Mouse (Mus musculus): ENCODE data around the gene Adra1b. TPM values are rescaled to one million over a fixed set of nuclear protein-coding genes. Genes with fewer than 3 reads are reported as not detected.

Adra1b gene
- polyA plus RNA-seq (2016; fragmentation: Nextera tagmentation; extraction: Ambion mirVana): 0.35 and 0.81 TPM in 2 replicates

DNA sequence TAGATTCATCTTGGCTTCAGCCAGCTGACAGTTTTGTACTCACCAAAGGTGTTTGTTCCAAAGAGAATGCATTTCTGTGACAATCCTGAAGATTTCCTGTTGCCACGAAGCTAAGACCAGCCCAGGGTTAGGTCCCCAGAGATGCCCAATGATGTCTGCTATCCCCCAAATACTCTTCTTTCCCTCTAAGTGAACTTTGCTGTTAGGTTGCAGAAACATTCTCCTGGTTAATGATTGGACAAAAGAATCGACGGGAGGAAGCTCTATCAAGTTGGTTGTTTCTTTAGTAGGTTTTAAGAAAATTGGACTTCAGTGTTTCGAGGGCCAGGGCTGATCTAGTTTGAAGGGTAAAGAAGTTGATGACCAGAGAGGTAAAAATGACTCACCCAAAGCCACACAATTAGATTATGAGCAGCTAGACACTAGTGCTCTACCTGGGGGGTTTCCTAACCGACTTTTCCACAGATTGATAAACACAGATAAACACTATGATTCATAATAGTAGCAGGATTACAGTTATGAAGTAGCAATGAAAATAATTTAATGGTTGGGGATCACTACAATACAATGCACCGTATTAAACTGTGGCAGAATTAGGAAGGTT lies at the start of gene Adra1b:
Gene Adra1b, minus strand, starts transcription at position 160 of the 604 bp plus-strand sequence.
- Histone ChIP-seq H3K4me1 (replicated peaks) (no peaks in the 10 kb centered on the region), H3K27me3 (ENCODE audit: insufficient read depth, poor library complexity, severe bottlenecking) (no peaks in the 10 kb centered on the region), H3K27ac (no peak within 1 kb of the TSS), H3K9me3 (no peaks in the 10 kb centered on the region), H3K4me3 (no peak within 1 kb of the TSS), H3K36me3 (no peaks in the 10 kb centered on the region)
- DNase-seq (ENCODE audit: low spot score): no peak
- 86% methylated on average over 6 of the region's 6 CpGs for WGBS

DNA sequence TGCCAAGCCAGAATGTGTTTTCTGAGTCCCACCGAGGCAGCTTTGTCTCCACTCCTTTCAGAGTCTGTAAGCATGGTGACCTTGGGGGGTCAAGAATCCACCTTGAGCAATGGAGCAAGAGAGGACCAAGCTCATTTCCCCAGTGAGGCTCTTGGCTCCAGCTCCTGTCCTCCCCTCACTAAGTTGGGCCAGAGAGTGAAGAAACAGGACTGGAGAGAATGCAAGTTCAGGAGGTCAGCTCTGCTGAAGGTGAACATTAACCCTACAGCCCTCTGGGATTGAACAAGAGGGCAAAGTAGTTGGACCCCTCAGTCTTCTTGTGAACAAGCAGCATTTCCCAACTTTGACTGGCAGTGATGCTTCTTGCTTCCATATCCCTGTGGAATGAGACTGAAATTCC lies 49.3 kb upstream of the Adra1b start:
- H3K27ac ChIP-seq: no peak overlapping the region
- no peaks in the 10 kb centered on the region for H3K4me1 ChIP-seq (replicated peaks)
- H3K4me3 ChIP-seq: no peak overlapping the region
- 75% methylated on average over 1 of the region's 1 CpGs for WGBS
- no peaks in the 10 kb centered on the region for H3K36me3 ChIP-seq
- DNase-seq (ENCODE audit: low spot score): no peak
- H3K27me3 ChIP-seq (ENCODE audit: insufficient read depth, poor library complexity, severe bottlenecking): no peaks in the 10 kb centered on the region
- H3K9me3 ChIP-seq: no peaks in the 10 kb centered on the region

GRCm38 (mm10) chr11:43943781-43944180 lies 42.8 kb upstream of the Adra1b start:
- H3K36me3 ChIP-seq: no peaks in the 10 kb centered on the region
- no peak overlapping the region for H3K27ac ChIP-seq
- no peak overlapping the region for H3K4me3 ChIP-seq
- H3K9me3 ChIP-seq: no peaks in the 10 kb centered on the region
- DNase-seq (ENCODE audit: low spot score): no peak
- no peaks in the 10 kb centered on the region for H3K27me3 ChIP-seq (ENCODE audit: insufficient read depth, poor library complexity, severe bottlenecking)
- WGBS: 75% methylated on average over 2 of the region's 2 CpGs
- no peaks in the 10 kb centered on the region for H3K4me1 ChIP-seq (replicated peaks)

DNA sequence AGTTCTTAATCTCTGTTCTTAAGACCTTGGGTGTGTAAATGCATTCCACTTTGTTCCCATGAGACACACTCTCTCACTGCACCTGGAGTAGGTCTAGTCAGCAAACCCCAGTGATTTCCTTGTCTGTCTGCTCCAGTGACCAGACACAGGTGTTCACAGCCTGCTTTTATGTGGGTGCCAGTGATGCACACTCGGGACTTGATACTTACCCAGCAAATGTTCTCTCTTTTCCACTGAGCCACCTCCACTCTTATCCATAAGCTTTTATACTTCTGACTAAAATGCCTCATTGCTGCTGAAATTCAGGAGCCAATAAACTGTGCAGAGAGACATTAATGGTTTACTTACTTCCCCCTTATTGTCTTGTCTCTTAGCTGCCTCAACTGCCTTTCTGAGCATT lies 42.2 kb upstream of the Adra1b start:
- H3K27ac ChIP-seq: no peak overlapping the region
- 76% methylated on average over 1 of the region's 1 CpGs for WGBS
- no peak overlapping the region for H3K4me3 ChIP-seq
- no peaks in the 10 kb centered on the region for H3K9me3 ChIP-seq
- H3K4me1 ChIP-seq (replicated peaks): no peaks in the 10 kb centered on the region
- DNase-seq (ENCODE audit: low spot score): no peak
- no peaks in the 10 kb centered on the region for H3K36me3 ChIP-seq
- H3K27me3 ChIP-seq (ENCODE audit: insufficient read depth, poor library complexity, severe bottlenecking): no peaks in the 10 kb centered on the region

- Histone ChIP-seq H3K27me3 (ENCODE audit: insufficient read depth, poor library complexity, severe bottlenecking) (no peaks in the 10 kb centered on the region), H3K4me1 (replicated peaks) (no peaks in the 10 kb centered on the region), H3K4me3 (no peak overlapping the region), H3K9me3 (no peaks in the 10 kb centered on the region), H3K36me3 (no peaks in the 10 kb centered on the region), H3K27ac (no peak overlapping the region)
- no peak for DNase-seq (ENCODE audit: low spot score)
- 83% methylated on average over 6 of the region's 6 CpGs for WGBS
Observed at GRCm38 (mm10) chr11:43940501-43941202, 39.6 kb upstream of the Adra1b start.

GRCm38 (mm10) chr11:43936023-43936422 lies 35.0 kb upstream of the Adra1b start:
- H3K27ac ChIP-seq: no peak overlapping the region
- no peaks in the 10 kb centered on the region for H3K27me3 ChIP-seq (ENCODE audit: insufficient read depth, poor library complexity, severe bottlenecking)
- WGBS: 83% methylated on average over 2 of the region's 2 CpGs
- no peaks in the 10 kb centered on the region for H3K9me3 ChIP-seq
- no peak overlapping the region for H3K4me3 ChIP-seq
- H3K4me1 ChIP-seq (replicated peaks): no peaks in the 10 kb centered on the region
- DNase-seq (ENCODE audit: low spot score): no peak
- no peaks in the 10 kb centered on the region for H3K36me3 ChIP-seq

GRCm38 (mm10) chr11:43933480-43933879 lies 32.5 kb upstream of the Adra1b start:
- H3K27ac ChIP-seq: no peak overlapping the region
- no peak overlapping the region for H3K4me3 ChIP-seq
- H3K4me1 ChIP-seq (replicated peaks): no peaks in the 10 kb centered on the region
- no peaks in the 10 kb centered on the region for H3K36me3 ChIP-seq
- no peaks in the 10 kb centered on the region for H3K27me3 ChIP-seq (ENCODE audit: insufficient read depth, poor library complexity, severe bottlenecking)
- 86% methylated on average over 6 of the region's 6 CpGs for WGBS
- H3K9me3 ChIP-seq: no peaks in the 10 kb centered on the region
- no peak for DNase-seq (ENCODE audit: low spot score)

DNA sequence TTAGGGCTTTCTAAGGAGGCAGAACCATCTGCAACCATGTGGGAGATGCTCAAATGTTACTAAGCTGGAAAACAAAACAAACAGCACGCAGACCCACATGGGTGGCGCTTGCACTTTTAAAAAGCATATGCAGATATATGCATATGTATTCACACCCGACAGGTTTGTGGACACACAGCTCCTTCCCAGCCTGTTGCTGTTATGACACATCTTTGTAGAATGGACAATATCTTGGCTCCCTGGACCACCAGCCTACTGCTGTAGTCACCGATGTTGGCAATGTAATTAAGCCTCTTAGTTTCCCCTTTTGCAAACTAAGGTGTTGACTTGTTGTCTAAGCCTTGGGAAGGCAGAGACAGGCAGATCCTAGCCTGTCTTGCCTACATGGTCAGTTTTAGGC lies 32.0 kb upstream of the Adra1b start:
- Histone ChIP-seq H3K27me3 (ENCODE audit: insufficient read depth, poor library complexity, severe bottlenecking) (no peaks in the 10 kb centered on the region), H3K9me3 (no peaks in the 10 kb centered on the region), H3K27ac (no peak overlapping the region), H3K4me1 (replicated peaks) (no peaks in the 10 kb centered on the region), H3K4me3 (no peak overlapping the region), H3K36me3 (no peaks in the 10 kb centered on the region)
- DNase-seq (ENCODE audit: low spot score): no peak
- WGBS: 93% methylated on average over 4 of the region's 4 CpGs

GRCm38 (mm10) chr11:43930191-43930590 lies 29.2 kb upstream of the Adra1b start:
- Histone ChIP-seq H3K27me3 (ENCODE audit: insufficient read depth, poor library complexity, severe bottlenecking) (no peaks in the 10 kb centered on the region), H3K9me3 (no peaks in the 10 kb centered on the region), H3K27ac (no peak overlapping the region), H3K4me3 (no peak overlapping the region), H3K4me1 (replicated peaks) (no peaks in the 10 kb centered on the region), H3K36me3 (no peaks in the 10 kb centered on the region)
- DNase-seq (ENCODE audit: low spot score): no peak
- 90% methylated on average over 2 of the region's 2 CpGs for WGBS

DNA sequence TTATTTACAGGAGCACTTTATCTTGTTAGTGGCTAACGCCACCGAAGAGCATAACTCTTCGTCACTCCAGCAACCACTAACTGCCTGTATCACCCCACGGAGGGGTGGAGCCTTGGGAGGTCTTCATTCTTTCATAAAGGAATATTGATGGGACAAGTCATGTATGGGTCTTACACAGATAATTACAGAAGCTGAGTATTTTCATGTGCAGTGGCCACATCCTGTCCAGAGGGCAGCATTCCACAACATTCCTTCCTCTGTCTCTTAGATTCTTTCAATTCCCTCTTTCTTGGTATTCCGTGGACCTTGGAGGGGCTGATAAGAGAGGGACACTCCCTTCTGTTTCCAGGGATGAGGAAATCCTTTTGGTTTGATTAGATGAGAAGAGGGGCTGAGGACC lies 28.7 kb upstream of the Adra1b start:
- 81% methylated on average over 5 of the region's 5 CpGs for WGBS
- H3K27me3 ChIP-seq (ENCODE audit: insufficient read depth, poor library complexity, severe bottlenecking): no peaks in the 10 kb centered on the region
- H3K9me3 ChIP-seq: no peaks in the 10 kb centered on the region
- no peaks in the 10 kb centered on the region for H3K4me1 ChIP-seq (replicated peaks)
- H3K27ac ChIP-seq: no peak overlapping the region
- H3K4me3 ChIP-seq: no peak overlapping the region
- DNase-seq (ENCODE audit: low spot score): no peak
- no peaks in the 10 kb centered on the region for H3K36me3 ChIP-seq

GRCm38 (mm10) chr11:43929178-43929577 lies 28.2 kb upstream of the Adra1b start:
- no peaks in the 10 kb centered on the region for H3K9me3 ChIP-seq
- H3K36me3 ChIP-seq: no peaks in the 10 kb centered on the region
- 62% methylated on average over 5 of the region's 5 CpGs for WGBS
- H3K4me3 ChIP-seq: no peak overlapping the region
- no peak overlapping the region for H3K27ac ChIP-seq
- DNase-seq (ENCODE audit: low spot score): no peak
- H3K27me3 ChIP-seq (ENCODE audit: insufficient read depth, poor library complexity, severe bottlenecking): no peaks in the 10 kb centered on the region
- no peaks in the 10 kb centered on the region for H3K4me1 ChIP-seq (replicated peaks)

DNA sequence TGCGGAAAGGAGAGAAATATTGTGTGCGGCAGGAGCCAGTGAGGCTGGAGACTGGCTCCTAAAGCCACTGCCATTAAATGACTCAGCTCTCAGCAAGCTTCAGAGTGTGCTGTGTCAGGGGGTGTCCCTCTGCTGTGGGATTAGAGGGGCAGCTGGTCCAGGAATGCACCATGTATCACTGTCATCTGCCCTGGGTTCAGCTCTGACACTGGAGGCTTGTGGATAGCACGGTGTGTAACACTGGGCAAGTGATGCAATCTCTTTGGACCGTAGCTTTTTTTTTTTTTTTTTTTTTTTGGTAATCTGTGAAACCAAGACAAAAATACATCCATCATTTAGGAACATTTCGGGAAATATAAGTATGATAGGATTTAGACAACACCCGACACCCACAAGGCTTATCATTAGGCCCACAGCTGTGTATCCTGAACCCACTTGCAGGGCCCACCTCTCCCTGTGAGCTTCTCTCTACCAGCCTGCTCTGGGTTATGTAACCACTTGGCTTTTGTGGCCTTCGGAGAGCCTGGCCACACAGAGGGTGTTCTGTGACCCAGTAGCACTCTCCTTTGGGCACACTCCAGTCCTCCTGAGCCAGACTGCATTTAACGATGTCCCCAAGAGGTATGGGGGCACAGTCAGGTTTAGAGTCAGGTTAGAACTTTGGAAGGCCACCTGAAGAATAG lies 26.3 kb upstream of the Adra1b start:
- no peaks in the 10 kb centered on the region for H3K4me1 ChIP-seq (replicated peaks)
- no peaks in the 10 kb centered on the region for H3K9me3 ChIP-seq
- H3K36me3 ChIP-seq: no peaks in the 10 kb centered on the region
- H3K4me3 ChIP-seq: no peak overlapping the region
- WGBS: 85% methylated on average over 8 of the region's 8 CpGs
- no peak overlapping the region for H3K27ac ChIP-seq
- DNase-seq (ENCODE audit: low spot score): no peak
- no peaks in the 10 kb centered on the region for H3K27me3 ChIP-seq (ENCODE audit: insufficient read depth, poor library complexity, severe bottlenecking)

DNA sequence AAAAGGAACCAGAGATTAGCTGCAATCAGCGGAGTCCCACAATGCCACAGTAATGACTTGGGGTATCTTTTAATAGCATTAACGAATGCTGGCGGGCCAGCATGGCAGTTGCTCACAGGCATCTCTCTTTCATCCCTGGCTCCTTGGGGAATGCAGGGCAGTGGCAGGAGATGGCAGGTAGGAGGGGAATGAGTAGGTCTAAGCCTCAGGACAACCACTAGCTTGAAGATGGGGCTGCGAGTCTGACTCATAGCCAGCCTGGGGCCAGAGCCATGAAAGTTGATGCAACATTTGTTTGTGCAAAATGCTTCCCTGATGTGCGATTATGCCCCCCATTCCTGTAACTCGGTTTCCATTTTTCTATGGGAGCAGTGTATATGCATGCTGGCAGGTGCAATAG lies 25.2 kb upstream of the Adra1b start:
- Histone ChIP-seq H3K27ac (no peak overlapping the region), H3K9me3 (no peaks in the 10 kb centered on the region), H3K4me1 (replicated peaks) (no peaks in the 10 kb centered on the region), H3K36me3 (no peaks in the 10 kb centered on the region), H3K4me3 (no peak overlapping the region), H3K27me3 (ENCODE audit: insufficient read depth, poor library complexity, severe bottlenecking) (no peaks in the 10 kb centered on the region)
- 62% methylated on average over 6 of the region's 6 CpGs for WGBS
- no peak for DNase-seq (ENCODE audit: low spot score)

All from hindbrain, embryonic 10.5 days (tissue).